Mouse (Mus musculus) stomach, embryonic 16.5 days (tissue): ENCODE results near the gene Krt77. TPM values are rescaled to one million over a fixed set of nuclear protein-coding genes. Genes with fewer than 3 reads are reported as not detected.

Experiments
- ATAC-seq: fragments of 200-750 bp; cut with Nextera tagmentation; 2 replicates; pipeline ENCODE4 v1.8.0; 2017; ENCODE audit warnings: moderate number of reproducible peaks, moderate TSS enrichment; ENCODE audit not compliant: insufficient read depth, low FRiP score
- H3K27ac ChIP-seq: fragments of 300-500 bp; sonication (generic); 2 replicates; pipeline ENCODE4 v1.5.1; 2014; ENCODE audit warnings: low read length
- H3K27me3 ChIP-seq: fragments of 300-500 bp; sonication (generic); 2 replicates; pipeline ENCODE4 v1.6.1; 2014; ENCODE audit warnings: low read length, control low read depth, mixed read lengths; ENCODE audit not compliant: control insufficient read depth, insufficient read depth
- H3K36me3 ChIP-seq: fragments of 300-500 bp; sonication (generic); 2 replicates; pipeline ENCODE4 v1.6.1; 2014; ENCODE audit warnings: low read length; ENCODE audit not compliant: control insufficient read depth, insufficient read depth
- H3K4me1 ChIP-seq: fragments of 300-500 bp; sonication (generic); 2 replicates; pipeline ENCODE4 v1.6.1; 2014; ENCODE audit warnings: low read length, control low read depth, mixed read lengths; ENCODE audit not compliant: control insufficient read depth, insufficient read depth
- H3K4me2 ChIP-seq: fragments of 300-500 bp; sonication (generic); 2 replicates; pipeline ENCODE4 v1.6.1; 2014; ENCODE audit warnings: low read depth, low read length, mixed read lengths
- H3K4me3 ChIP-seq: fragments of 300-500 bp; sonication (generic); replicated peaks from 2 replicates; pipeline ENCODE4 v1.5.1; 2014; ENCODE audit warnings: mild to moderate bottlenecking, low read length
- H3K9ac ChIP-seq: fragments of 300-500 bp; sonication (generic); 2 replicates; pipeline ENCODE4 v1.6.1; 2014; ENCODE audit warnings: low read length
- H3K9me3 ChIP-seq: fragments of 300-500 bp; sonication (generic); replicated peaks from 2 replicates; pipeline ENCODE4 v1.6.1; 2016; ENCODE audit warnings: low read length, control low read depth; ENCODE audit not compliant: control insufficient read depth
- WGBS: fragments of 180-500 bp; shearing (Covaris S2); extraction: QIAGEN DNeasy Blood & Tissue Kit; methylation state at CpG from one replicate; pipeline ENCODE4 v1.1.7; 2014; 5-methylcytosine and 5-hydroxymethylcytosine counted together
- polyA plus RNA-seq: library from polyadenylated mRNA; unstranded; fragments of >200 nt; fragmentation: Nextera tagmentation; extraction: Ambion mirVana; gene quantifications from 2 replicates; pipeline ENCODE4 v1.2.1, GENCODE M21; 2015

Krt77 gene
- polyA plus RNA-seq, 1 experiment from 2014 or later, result 0.43 TPM

DNA sequence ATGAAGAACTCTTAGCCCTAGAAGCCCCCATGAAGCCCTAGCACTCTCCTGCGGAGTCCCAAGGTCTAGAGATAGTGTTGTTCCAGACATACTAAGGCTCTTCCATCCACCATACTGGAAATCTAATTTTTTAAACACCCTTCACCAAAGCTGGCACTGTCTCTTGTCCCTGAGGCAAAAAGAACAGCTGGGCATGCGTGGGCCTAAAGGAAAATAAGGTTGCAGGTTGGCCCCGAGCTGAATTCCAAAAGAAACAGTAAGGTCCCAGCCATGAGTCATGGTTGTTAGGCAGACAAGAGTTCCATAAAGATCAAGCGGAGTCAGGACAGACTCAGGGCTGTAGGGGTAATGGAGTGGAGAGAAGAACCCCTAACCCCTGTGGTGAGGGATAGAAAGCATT is 3.7 kb upstream of the Krt77 start:
- H3K4me2 ChIP-seq, result no peak overlapping the region
- H3K27me3 ChIP-seq, result peaks cover 3% of the 10 kb centered on the region; the same call in 1 of the 2 replicates
- H3K36me3 ChIP-seq, result no peaks in the 10 kb centered on the region
- no peak overlapping the region for H3K4me3 ChIP-seq
- no peak overlapping the region for H3K27ac ChIP-seq
- no peaks in the 10 kb centered on the region for H3K9me3 ChIP-seq
- no peak for ATAC-seq
- H3K4me1 ChIP-seq, result no peaks in the 10 kb centered on the region
- 74% methylated on average over 4 of the region's 4 CpGs for WGBS
- no peak overlapping the region for H3K9ac ChIP-seq

DNA sequence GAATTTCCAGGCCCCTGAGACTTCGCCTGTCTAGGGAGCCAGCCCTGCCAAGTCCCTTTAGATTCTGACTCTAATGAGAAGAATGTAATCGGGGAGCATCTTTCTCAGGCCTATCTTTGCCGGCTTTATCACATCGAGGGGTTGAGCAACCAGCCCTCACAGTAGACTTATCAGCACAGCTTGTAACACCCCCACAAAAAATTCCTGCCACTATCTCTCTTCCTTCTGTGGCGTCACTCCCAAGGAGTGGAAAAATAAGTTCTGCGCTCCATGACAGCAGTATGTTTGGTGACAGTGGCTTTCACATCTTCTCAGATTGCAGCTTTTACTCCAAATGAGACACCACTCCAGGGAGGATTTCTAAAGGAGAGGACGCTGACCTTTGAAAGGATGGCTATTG is 2.8 kb downstream of the Krt77 start:
- no peaks in the 10 kb centered on the region for H3K4me1 ChIP-seq
- ATAC-seq, result no peak
- H3K9ac ChIP-seq, result no peak overlapping the region
- H3K36me3 ChIP-seq, result no peaks in the 10 kb centered on the region
- H3K4me2 ChIP-seq, result no peak overlapping the region
- H3K4me3 ChIP-seq, result no peak overlapping the region
- H3K9me3 ChIP-seq, result no peaks in the 10 kb centered on the region
- H3K27ac ChIP-seq, result no peak overlapping the region
- peaks cover 3% of the 10 kb centered on the region; the same call in 1 of the 2 replicates for H3K27me3 ChIP-seq
- WGBS, result 78% methylated on average over 7 of the region's 7 CpGs

GRCm38 (mm10) chr15:101860421-101861130 is 8.9 kb downstream of the Krt77 start:
- H3K4me1 ChIP-seq, result peaks cover 8% of the 10 kb centered on the region
- H3K4me3 ChIP-seq, result no peak overlapping the region
- peaks cover 13% of the 10 kb centered on the region for H3K27me3 ChIP-seq
- H3K36me3 ChIP-seq, result no peaks in the 10 kb centered on the region
- H3K9ac ChIP-seq, result 0 out of 2 replicates have a peak overlapping the region, but pooled peaks have one; percentile 72
- no peaks in the 10 kb centered on the region for H3K9me3 ChIP-seq
- ATAC-seq, result no peak
- 53% methylated on average over 13 of the region's 13 CpGs for WGBS
- no peak overlapping the region for H3K27ac ChIP-seq
- H3K4me2 ChIP-seq, result peak overlapping the region; percentile 77

DNA sequence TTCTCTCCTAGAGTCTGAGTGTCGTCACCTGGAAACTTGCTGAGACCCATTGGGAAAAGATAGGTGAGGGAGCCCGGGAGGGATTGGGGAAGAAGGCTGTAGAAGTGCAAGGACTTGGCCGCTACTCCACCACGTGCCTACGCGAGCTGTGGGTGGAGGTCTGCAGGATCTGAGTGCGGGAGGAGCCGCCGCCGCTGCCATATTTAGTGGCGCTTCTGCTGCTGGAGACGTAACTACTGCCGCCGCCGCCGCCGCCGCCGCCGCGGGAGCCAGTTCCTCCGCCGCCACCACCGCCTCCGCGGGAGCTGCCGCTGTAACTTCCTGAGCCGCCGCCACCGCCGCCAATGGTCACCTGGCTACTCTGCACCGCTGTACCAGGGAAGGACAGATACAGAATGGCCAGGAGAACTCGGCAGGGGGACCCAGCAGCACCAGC is 9.8 kb downstream of the Krt77 start:
- peaks cover 8% of the 10 kb centered on the region for H3K4me1 ChIP-seq
- peak overlapping the region; percentile 72 for H3K9ac ChIP-seq
- H3K9me3 ChIP-seq, result no peaks in the 10 kb centered on the region
- peak overlapping the region; percentile 70 for H3K27ac ChIP-seq
- peak overlapping the region; percentile 77 for H3K4me2 ChIP-seq
- under 1% methylated on average over 33 of the region's 33 CpGs for WGBS
- no peaks in the 10 kb centered on the region for H3K36me3 ChIP-seq
- H3K27me3 ChIP-seq, result peaks cover 13% of the 10 kb centered on the region
- ATAC-seq, result no peak
- peak overlapping the region; percentile 45 for H3K4me3 ChIP-seq

DNA sequence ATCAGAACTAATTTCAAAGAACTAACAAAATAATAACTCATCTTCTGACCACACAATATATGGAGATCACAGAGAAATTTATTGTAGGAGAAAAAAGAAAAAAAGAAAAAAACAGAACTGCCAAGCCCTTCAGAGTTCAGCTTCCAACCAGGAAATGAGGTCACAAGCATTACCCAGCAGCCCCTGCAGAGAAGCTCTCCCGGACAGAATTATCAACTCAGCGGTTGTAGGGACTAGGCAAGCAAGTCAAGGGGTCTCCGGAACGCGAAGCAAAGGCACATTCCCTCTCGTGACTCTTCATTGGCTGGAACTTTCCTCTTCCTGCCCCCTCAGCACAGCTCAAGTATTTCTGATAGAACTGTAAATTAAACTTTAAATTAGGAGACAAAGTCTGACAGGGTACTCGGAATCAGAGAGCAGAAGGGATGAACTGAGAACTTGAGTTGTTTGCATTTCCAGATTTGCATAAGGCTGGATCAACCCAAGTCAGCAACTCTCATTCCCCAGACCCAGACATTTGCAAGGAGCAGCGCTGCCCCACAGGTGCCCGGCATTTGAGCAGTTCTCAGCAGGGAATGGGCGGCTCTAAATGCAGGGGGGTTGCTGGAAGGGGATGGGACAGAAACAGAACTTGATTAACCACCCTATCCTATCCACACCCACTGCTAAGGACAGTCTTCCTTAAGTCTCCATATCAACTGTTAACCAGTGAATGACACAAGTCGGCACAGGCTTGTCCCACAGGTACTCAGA is 10.7 kb downstream of the Krt77 start:
- Histone ChIP-seq H3K27me3 (peaks cover 13% of the 10 kb centered on the region), H3K27ac (peak overlapping the region; percentile 70), H3K4me3 (peak overlapping the region; percentile 45), H3K9me3 (no peaks in the 10 kb centered on the region), H3K4me2 (peak overlapping the region; percentile 77), H3K4me1 (peaks cover 8% of the 10 kb centered on the region), H3K9ac (peak overlapping the region; percentile 72; the same call in 1 of the 2 replicates), H3K36me3 (no peaks in the 10 kb centered on the region)
- 11% methylated on average over 11 of the region's 11 CpGs for WGBS
- ATAC-seq, result no peak

GRCm38 (mm10) chr15:101856696-101857095 is 12.8 kb downstream of the Krt77 start:
- Histone ChIP-seq H3K4me1 (peaks cover 8% of the 10 kb centered on the region), H3K9ac (no peak overlapping the region; the same call in 1 of the 2 replicates), H3K27ac (peak overlapping the region; percentile 64; the same call in 1 of the 2 replicates), H3K9me3 (no peaks in the 10 kb centered on the region), H3K36me3 (no peaks in the 10 kb centered on the region), H3K27me3 (peaks cover 13% of the 10 kb centered on the region), H3K4me2 (no peak overlapping the region), H3K4me3 (no peak overlapping the region)
- ATAC-seq, result no peak
- 34% methylated on average over 5 of the region's 5 CpGs for WGBS

- Histone ChIP-seq H3K4me1 (peaks cover 8% of the 10 kb centered on the region), H3K27me3 (peaks cover 12% of the 10 kb centered on the region), H3K9ac (no peak overlapping the region; the same call in 1 of the 2 replicates), H3K9me3 (no peaks in the 10 kb centered on the region), H3K36me3 (no peaks in the 10 kb centered on the region), H3K27ac (peak overlapping the region; percentile 68; the same call in 1 of the 2 replicates), H3K4me2 (no peak overlapping the region), H3K4me3 (no peak overlapping the region)
- no peak for ATAC-seq
- WGBS, result 63% methylated on average over 3 of the region's 3 CpGs
Measured at GRCm38 (mm10) chr15:101855732-101856131, 13.8 kb downstream of the Krt77 start.

DNA sequence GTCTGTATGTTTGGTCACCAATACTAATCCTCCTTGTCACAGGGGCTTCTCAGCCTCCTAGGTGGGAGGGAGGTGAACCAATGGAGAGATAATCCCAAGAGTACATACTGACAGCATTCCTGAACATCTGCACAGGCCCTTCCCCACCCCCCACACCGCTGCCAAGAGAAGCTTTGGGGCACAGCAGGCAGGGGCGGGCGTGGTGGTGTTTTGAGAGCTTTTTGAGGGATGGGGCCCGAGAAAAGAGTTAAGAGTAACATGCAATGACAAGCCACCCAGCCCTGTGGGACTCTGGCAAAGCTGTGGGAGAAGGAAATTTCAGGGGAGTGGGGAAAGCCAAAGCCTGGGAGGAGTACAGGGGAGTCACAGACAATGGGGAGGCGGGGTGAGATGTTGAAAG is 15.2 kb downstream of the Krt77 start:
- Histone ChIP-seq H3K9me3 (no peaks in the 10 kb centered on the region), H3K4me1 (peaks cover 2% of the 10 kb centered on the region; the same call in 1 of the 2 replicates), H3K27me3 (peaks cover 4% of the 10 kb centered on the region; the same call in 1 of the 2 replicates), H3K27ac (peak overlapping the region; percentile 68; the same call in 1 of the 2 replicates), H3K36me3 (no peaks in the 10 kb centered on the region), H3K4me2 (no peak overlapping the region), H3K9ac (no peak overlapping the region), H3K4me3 (no peak overlapping the region)
- 13% methylated on average over 5 of the region's 5 CpGs for WGBS
- ATAC-seq, result peak; percentile 44

DNA sequence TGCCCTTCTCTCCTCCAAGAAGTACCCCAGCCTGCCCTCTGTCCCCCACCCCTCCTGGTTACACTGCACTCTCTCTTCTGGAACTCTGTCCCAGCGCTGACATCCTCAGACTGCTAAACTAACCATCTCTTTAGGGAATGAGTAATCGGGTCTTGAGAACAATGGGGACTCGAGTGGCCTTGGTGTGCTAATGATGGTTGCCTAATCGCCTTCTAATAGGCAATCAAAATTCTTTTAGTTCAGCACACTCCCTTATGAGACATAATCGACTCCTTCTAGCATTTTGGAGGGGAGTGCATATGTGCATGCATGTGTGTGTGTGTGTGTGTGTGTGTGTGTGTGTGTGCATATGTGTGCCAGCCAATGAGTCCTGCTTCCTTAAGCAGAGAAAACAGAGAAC is 16.9 kb downstream of the Krt77 start:
- ATAC-seq, result no peak
- 35% methylated on average over 5 of the region's 5 CpGs for WGBS

More for the DNA sequence above, 16.9 kb downstream of the Krt77 start:
- Histone ChIP-seq H3K9ac (no peak overlapping the region), H3K36me3 (no peaks in the 10 kb centered on the region), H3K9me3 (no peaks in the 10 kb centered on the region), H3K4me2 (no peak overlapping the region), H3K4me3 (no peak overlapping the region), H3K27ac (no peak overlapping the region), H3K4me1 (no peaks in the 10 kb centered on the region; the same call in 1 of the 2 replicates), H3K27me3 (no peaks in the 10 kb centered on the region)
